Mouse (Mus musculus): ENCODE data around the gene Rnh1.

- TF ChIP-seq CTCF (IDR thresholded peaks at IDR 0.05 in 2 of 3, conservative IDR thresholded peaks at IDR 0.05 in 1 of 3; ENCODE audit: control insufficient read depth in 1 of 3, insufficient read depth in 1 of 3, low read depth in 2 of 3, low read length in 3 of 3, poor library complexity in 1 of 3, severe bottlenecking in 1 of 3), result no peak
- no peak for TF ChIP-seq RAD21 (IDR thresholded peaks at IDR 0.05; ENCODE audit: low read depth, low read length)
- no peak for TF ChIP-seq SMC3 (IDR thresholded peaks at IDR 0.05; ENCODE audit: low read depth, low read length)
- TF ChIP-seq NELFE (IDR thresholded peaks at IDR 0.05; ENCODE audit: low read depth, low read length), result no peak
- TF ChIP-seq EP300 (IDR thresholded peaks at IDR 0.05; ENCODE audit: low read depth in 1 of 2, low read length in 2 of 2), result no peak; a peak in 1 of 4 replicates
- no peak for TF ChIP-seq MAFK (IDR thresholded peaks at IDR 0.05; ENCODE audit: borderline replicate concordance, low read depth, low read length)
- 0 out of 2 replicates have a peak, but pooled peaks have one; percentile 27 for TF ChIP-seq MAX (IDR thresholded peaks at IDR 0.05; ENCODE audit: low read length)
- TF ChIP-seq TBP (IDR thresholded peaks at IDR 0.05; ENCODE audit: low read depth, low read length), result no peak
Measured at GRCm38 (mm10) chr7:141204546-141204945, 31.9 kb upstream of the Rnh1 start.

Measured in MEL (cell line).